Mouse (Mus musculus) c-Kit-positive CD71-positive TER-119-positive erythroid progenitor cells, embryonic 14.5 days (primary cell): ENCODE measurements around the gene Mgat4c.
"Not testable (repeated sequence)": the region's sequence is repeated elsewhere in the genome, so short reads cannot be mapped to it uniquely, and the experiment has no call there.

Experiments used
- DNase-seq: peaks from one replicate; pipeline ENCODE4 v3.0.0-alpha.2; 2013; ENCODE audit warnings: low spot score

Gene Mgat4c

DNA sequence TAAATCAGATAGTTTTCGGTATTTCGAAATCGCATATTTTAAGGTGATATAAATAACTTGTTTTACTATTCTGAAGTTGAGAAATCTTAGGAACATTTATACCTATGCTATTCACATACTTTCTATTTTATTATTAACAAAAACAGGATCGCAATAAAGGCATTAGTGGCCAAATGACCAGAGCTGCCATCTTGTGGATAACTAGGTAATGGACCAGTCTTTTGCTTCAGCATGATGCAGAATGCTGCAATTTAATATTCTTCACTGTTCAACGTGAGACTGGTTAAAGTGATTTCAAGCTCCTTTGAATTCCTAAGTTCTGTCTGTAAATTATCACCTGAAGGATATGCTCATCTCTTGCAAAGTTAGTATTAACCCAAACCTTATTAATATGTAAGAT, 473.6 kb downstream of the Mgat4c start:
- no peak for DNase-seq

DNA sequence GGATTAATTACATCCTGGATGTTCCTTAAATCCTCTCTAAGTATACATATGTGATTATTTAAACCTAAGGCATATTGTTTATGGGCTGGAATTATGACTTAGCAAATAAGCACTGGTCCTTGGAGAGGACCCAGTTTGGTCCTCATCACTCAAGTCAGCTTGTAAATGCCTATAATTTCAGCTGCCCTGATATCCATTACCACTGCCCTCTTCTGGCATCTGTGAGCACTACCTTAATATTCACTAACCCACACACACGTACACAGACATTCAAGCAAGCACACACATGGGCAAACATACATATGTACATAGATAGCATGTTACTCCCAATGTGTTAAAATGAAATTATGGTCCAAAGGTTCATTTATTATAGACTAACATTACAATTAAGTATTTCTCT, 474.6 kb downstream of the Mgat4c start:
- DNase-seq, result no peak

DNA sequence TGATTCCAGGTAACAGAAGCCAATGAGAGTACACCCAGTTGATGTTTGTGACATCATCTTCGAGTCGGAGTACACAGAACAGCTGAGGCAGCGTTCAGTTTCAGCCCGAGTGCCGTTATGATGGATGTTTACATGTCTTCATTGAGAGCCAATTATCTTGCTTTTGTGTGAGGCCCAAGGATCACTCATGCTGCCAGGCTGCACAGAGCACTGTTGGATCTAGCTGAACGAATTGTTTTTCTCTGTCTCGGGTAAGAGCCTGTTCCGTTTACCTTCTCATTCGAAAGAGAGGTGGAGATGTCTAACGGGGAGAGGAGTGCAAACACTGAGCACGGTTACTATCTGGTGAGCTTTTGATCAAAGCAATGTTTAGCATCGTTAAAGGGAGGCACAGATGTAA, 477.5 kb downstream of the Mgat4c start:
- DNase-seq, result no peak

DNA sequence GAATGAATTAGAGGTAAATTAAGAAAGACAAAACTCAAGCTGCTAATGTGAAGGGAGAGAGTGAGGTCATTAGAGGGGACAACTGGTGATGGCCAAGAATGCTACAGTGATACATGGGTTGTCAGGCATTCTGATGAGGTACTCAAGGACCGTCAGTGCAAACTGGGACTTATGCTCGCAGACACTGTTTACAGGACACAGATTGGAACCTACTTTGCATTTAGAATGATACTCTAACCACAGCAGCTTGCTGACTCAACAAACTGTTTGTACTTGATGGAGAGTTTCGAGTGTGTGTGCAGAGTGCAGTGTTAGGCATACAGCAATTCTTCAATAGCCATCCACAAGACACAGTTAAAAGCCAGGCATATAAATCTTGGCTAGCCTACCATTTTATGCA, 503.4 kb downstream of the Mgat4c start:
- DNase-seq, result no peak

DNA sequence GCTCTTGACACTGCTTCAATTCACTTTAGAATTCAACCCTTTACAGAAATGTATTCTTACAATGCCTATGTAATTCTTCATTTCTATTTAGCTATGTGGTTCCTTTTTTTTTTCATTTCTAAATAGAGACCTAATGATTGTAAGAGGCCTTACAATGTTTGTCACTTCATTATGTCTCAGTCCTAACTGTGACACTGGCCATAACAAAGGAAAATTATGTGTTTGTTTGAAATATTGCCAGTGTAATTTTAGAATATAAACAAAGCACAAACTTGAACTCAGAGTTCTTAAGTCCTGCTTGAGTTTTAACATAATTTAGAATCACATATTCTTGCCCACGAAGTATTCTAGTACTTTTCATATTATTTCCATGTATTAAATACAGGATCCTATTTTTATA, 510.4 kb downstream of the Mgat4c start:
- DNase-seq, result no peak

DNA sequence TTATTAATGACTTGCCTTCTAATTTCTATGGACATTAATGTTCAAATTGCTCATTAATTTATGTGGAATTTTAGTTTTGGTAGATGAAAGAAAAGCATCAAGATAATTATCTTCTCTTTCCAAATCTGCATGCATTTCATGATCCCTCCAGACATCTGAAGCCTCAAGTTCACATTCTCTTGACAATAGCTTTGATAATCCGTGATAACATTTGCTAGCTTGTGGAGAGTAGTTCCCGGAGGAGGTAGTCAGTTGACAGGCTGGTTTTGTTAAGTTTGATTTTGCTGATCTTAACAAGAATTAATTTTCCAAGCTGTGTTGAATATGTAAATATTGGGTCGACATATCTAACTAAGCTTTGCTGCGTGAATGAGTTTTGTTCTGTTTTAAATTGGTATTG, 515.6 kb downstream of the Mgat4c start:
- DNase-seq, result no peak

DNA sequence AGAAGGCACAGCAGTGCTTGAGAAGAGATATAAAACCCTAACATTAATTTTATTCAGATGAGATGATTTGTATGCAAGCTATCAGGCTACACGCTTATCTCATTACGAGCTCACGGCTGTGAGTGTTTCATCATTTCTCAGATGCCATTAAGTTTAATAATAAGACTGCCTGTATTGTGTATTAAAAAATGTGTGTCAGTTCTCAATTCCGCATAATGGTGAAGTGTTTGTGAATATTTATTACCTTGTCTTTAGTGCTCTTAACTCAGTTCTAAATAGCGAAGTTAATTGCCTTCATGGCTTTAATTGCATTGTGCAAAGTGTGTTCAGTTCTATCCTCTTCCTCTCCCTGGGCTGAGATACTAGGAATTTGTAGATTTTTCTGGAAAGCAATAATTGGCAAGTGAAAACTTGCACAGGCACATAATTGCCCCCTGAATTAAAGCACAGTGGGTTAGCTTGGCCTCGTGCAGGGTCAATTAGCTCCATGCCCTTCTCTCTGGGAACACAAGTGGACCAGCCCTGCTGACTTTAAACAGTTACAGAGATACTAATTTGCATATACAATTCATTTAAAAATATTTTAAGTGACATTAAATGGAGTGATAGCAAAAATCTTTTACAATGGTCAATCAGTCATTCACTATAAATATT, 557.4 kb downstream of the Mgat4c start:
- no peak for DNase-seq

DNA sequence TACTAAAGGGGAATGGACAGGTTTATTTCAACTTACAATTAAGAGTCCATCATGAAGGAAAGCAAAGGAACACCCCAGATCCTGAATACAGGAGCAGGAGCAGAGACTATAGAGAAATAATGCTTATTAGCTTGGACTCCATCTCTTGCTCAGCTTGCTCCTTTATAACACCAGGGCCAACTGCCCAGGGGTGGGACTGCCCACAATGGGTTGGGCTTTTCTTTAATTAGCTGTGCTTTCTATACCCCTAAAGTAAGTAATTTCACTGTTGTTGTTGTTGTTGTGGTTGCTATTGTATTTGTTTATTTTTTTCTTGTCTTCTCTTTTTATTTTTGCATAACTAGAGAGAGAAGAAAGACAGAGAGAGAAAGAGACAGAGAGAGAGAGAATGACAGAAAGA, 562.6 kb downstream of the Mgat4c start:
- no peak for DNase-seq

DNA sequence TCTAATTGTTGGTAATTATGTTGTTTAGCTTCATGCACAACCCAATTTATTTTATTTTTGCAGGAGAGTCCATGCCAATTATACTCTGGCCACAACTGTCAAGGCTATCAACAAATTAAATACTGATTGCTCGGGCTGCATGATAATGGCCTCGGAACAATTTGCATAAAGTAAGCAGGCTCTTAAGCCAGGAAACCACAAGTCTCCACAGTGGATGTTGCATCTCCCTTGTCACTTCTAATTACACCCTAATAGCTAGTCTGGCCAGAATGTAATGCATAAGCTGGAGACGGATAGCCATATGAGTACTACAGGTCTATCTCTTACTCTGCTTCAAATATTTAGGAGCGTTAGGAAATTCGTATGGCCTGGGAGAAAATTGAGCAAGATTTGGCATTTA, 563.3 kb downstream of the Mgat4c start:
- DNase-seq, result no peak

DNA sequence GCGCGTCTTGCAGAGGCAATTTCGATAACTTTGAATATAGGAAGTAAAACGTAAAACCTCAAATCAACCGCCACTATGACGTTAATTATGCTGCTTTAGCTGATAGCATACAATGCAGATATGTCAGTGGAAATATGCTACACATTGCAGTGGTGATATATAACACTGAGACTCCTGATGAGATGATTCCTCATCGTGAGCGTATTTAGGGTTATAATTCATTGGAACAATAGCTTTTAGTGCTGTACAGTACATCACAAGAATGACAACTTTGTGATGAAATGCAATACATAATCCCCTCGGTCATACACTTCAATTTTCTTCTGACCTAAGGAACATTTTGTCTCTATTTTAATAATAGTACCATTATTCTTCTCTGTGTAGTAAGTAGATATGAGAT, 564.0 kb downstream of the Mgat4c start:
- no peak for DNase-seq

DNA sequence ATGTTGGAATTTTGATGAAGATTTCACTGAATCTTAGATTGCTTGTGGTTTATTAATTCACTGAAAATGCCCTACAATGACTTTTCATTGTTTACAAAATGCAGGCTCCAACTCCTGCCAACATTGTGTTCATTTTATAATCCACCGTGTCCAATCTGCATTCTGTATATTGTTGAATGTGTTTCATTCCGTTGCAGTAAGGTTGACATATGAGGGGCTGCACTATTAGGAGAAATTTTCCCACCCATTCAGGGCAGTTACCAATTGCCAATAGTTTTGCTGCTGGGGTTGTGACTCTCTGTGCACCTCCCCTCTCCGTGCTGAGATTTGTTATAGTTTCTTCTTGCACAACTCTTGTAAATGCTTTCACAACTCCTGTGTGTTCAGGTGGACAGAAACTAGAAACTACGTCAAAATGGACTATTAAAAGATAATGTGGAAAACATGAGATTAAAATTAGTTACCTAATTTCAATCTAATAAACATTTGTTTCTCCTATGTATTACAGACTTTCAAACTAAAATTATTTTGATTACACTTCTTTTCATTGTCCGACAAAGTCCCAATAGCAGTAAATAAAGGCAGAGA, 627.7 kb downstream of the Mgat4c start:
- no peak for DNase-seq

DNA sequence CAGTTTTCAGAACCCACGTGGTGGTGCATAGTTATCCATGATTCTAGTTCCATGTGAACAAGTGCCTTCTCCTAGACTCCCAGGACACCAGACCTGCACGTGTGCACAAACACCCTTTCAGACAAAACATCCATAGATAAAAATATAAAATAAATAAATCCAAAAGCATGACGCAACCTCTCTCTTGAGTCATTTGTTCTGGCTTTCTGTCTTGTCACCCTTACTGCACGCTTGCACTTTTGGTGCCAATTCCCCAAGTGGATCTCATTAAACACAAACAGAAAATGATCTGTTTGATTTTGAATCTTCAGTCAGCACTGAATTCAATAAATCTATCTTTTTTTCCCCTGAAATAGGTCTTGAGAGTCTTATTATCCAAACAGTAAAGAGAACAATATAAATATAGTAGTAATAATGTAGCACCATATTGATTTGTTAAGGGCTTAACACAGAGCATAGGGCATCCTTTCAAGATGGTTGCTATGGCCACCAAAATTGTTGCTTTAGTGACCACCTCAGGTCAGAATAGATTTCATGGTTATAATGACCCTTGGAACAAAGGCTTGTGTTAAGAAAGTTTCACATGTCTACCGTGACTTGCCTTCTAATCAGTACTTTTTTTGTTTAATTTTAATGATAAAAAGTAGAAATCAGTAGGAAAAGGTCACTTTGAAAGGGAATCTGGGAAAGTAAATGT, 684.5 kb downstream of the Mgat4c start:
- DNase-seq, result no peak

DNA sequence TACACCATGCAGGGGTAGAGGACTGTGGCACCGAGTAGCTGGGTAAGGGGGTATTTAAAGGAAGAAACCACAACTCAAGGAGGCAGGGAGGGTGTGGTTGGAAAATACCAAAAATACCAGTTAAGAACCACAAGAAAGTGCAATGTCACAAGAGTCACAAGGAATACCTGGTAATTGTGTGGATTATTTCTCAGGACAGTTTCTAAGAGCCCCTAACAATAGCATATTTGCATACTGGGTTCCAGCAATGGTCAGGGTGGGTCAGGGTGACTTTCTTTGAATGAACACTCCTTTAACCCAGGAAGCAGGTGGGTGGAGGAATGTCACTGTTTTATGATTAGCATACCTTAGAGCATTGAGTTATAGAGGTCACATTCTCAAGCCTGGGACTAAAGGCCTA, 689.3 kb downstream of the Mgat4c start:
- DNase-seq, result no peak

DNA sequence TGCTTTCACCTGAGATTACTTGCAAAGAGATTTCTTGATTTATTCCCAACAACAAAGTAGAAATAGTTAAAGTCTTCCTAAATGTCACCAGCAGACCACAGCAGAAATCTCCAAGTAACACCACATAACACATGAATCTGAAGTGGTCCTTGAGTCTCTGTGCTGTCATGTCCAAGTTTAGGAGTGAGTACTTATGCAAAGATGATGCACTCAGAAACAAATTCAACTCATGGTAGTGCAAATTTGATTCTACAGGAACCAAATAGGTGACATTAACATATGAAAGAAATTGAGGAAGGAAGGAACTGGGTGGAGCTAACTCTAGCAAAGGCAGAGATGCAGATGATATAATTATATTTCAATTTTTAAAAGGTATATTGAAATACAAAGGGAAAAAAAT, 690.8 kb downstream of the Mgat4c start:
- DNase-seq, result no peak

DNA sequence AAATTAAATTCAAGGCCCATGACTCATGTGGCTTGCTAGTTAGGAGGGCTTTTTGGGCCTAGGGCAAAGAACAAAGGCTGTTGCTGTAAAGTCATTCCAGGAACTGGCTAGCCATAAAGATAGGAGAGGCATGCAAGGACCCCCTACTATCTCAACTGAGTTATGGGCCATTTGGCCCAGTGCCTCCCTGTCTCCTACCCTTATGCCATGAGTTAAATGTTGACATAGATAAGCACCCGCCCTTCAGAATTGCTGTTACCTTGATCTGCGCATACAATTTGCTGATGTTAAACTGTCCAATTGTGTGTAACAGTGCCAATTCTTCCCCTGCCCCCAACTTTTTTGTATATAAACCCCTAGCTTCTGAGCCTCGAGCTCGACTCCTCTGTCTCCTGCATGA, 692.8 kb downstream of the Mgat4c start:
- no peak for DNase-seq

DNA sequence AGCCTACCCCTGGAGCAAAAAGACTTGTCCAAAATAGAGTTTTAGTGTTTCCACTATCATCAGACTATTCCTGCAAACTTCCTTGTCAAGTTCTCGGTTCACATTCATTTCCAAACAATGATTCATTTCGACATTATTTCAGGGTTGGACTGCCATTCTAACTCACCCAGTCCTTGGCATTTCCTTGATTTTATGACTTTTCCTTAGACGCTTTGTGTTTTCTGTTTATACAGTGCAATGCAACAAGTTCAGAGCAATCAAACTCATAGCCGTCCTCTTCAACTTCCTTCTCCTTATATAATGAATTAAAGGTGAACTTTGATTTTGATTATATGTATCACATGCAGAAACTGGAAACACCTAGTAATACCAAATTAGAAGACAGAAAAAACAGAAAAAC, 696.1 kb downstream of the Mgat4c start:
- DNase-seq, result no peak

DNA sequence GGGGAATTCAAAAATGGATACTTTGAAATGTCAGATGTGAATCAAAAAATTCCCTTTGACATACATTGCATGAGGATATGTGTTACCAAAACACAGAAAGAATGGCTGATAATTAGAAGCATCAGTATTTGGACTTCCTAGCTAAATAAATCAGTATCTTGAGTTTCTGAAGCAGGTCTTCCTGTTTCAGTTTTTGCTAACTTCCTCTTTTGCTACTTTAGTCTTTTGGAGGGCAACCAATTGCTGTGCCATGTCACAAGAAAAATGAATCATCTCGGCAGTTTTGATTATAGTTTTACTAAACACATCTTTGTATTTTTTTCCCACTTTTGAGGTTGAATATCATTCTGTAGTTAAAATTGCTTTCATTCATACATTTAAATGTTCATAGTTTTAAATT, 707.9 kb downstream of the Mgat4c start:
- DNase-seq, result no peak

DNA sequence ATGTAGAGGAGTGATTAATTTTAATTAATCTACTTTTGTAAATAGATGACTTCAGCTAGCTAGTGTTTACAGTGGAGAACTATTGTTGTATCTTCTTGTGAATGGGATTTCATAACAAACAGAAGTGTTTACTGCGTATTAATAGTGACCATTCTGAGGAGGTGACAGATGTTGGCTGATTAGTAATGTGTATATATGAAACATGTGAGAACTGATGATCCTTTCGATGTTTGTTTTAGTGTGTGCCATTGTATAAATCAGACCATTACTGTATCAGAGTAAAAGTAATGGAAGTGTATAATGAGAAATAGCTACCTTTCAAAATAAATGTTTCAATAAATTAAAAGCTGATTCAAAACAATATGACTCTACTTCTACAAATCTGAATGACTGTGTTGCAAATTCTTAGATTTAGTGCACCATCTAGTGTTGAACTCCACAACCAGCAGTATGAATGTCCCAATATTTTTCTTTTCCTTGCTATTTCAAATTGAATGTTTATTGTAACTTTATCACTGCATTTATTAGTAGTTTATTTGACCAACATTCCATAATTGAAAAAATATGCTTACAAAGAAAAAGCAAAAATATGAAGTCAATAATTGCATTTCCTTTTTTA, 736.5 kb downstream of the Mgat4c start:
- no peak for DNase-seq

DNA sequence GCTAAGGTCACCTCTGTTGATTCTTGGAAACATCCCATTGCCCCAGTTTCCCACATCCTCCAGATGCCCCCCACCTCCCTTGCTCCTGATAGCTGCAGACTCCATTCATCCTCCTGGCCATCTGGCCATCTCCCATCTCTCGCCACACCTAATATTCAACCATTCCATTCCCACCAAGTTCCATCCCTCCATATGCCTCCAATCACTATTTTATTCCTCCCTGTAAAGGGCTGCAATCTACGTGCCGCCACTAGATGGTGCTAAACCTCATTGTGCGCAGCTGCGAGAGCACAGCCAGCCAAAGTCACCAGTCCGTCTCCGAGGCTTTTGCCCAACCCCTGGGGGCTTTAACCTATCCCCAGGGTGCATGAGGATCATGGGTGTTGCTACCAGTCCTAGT, 753.8 kb downstream of the Mgat4c start:
- not testable (repeated sequence) for DNase-seq

DNA sequence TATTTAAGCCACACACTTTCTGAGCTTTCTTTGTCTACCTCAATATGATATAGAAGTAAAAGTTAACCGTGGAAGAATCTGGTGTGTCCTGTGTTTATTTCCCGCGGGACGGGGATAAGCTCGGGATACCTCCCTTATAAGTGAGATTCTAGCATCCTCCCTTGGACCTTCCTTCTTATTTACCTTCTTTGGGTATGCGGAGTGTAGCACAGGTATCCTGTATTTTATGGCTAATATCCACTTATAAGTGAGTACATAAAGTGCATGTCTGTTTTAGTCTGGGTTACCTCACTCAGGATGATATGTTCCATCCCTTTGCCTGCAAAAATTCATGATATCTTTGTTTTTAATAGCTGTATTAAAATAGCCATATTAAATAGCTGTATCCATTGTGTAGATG, 754.2 kb downstream of the Mgat4c start:
- DNase-seq, result not testable (repeated sequence)
